8 mouse cellular contexts compared by ENCODE assay signal in genomic region chr3:95930471-95930789, GRCm38 (mm10). TPM values are rescaled to one million over a fixed set of nuclear protein-coding genes. Genes with fewer than 3 reads are reported as not detected.
DNase-seq lines count a peak whose midpoint lies in the region; ATAC-seq and TF ChIP-seq lines count a peak whose summit lies in the region.

No protein-coding gene starts in this region.

- no peak for DNase-seq in layer of hippocampus, adult 2 months (ENCODE audit: low spot score in 2 of 2)
- no peak for DNase-seq in layer of hippocampus, adult 11-12 months (ENCODE audit: low spot score)
- DNase-seq in embryo, embryonic 9.5 days (ENCODE audit: extremely low spot score) = peak; percentile 39
- no peak for DNase-seq in MN1 (ENCODE audit: low spot score)
- no peak for DNase-seq in cerebellum, adult 11 months
- no peak for DNase-seq in layer of hippocampus, adult 9-10 months (ENCODE audit: low spot score)

- WGBS in intestine, postnatal 0 days = under 1% methylated on average over 5 of the region's 5 CpGs
- 8% methylated on average over 5 of the region's 5 CpGs for WGBS in neural tube, embryonic 12.5 days

- peaks cover 21% of the 10 kb centered on the region for H3K36me3 ChIP-seq in intestine, postnatal 0 days (ENCODE audit: control insufficient read depth, insufficient read depth)
- H3K36me3 ChIP-seq in neural tube, embryonic 12.5 days = peaks cover 23% of the 10 kb centered on the region

- TF ChIP-seq CTCF in layer of hippocampus, adult 2 months (conservative IDR thresholded peaks at IDR 0.05) = no peak
- TF ChIP-seq CTCF in intestine, postnatal 0 days (IDR thresholded peaks at IDR 0.05; ENCODE audit: low read depth) = no peak

- H3K4me2 ChIP-seq in intestine, postnatal 0 days (replicated peaks; ENCODE audit: low read depth) = peak overlapping the region; percentile 87
- peak overlapping the region; percentile 72 for H3K4me2 ChIP-seq in neural tube, embryonic 12.5 days (replicated peaks)

- peak overlapping the region; percentile 85 for H3K9ac ChIP-seq in intestine, postnatal 0 days (ENCODE audit: low read depth, low read length)
- H3K9ac ChIP-seq in neural tube, embryonic 12.5 days = peak overlapping the region; percentile 94

- H3K4me1 ChIP-seq in intestine, postnatal 0 days (replicated peaks; ENCODE audit: control insufficient read depth, insufficient read depth, low read length) = no peaks in the 10 kb centered on the region
- H3K4me1 ChIP-seq in neural tube, embryonic 12.5 days = peaks cover 13% of the 10 kb centered on the region

- H3K27ac ChIP-seq in layer of hippocampus, adult 2 months = peak overlapping the region; percentile 85; the same call in 1 of the 2 replicates
- 0 out of 2 replicates have a peak overlapping the region, but pooled peaks have one; percentile 88 for H3K27ac ChIP-seq in intestine, postnatal 0 days (ENCODE audit: low read depth, low read length)
- 0 out of 2 replicates have a peak overlapping the region, but pooled peaks have one; percentile 43 for H3K27ac ChIP-seq in neural tube, embryonic 12.5 days

- H3K27me3 ChIP-seq in intestine, postnatal 0 days (replicated peaks; ENCODE audit: control insufficient read depth, insufficient read depth, low read length) = no peaks in the 10 kb centered on the region
- H3K27me3 ChIP-seq in neural tube, embryonic 12.5 days (replicated peaks) = no peaks in the 10 kb centered on the region

- ATAC-seq in intestine, postnatal 0 days = no peak
- ATAC-seq in neural tube, embryonic 12.5 days (ENCODE audit: low FRiP score, low read depth) = no peak

- H3K9me3 ChIP-seq in intestine, postnatal 0 days (ENCODE audit: control insufficient read depth) = no peaks in the 10 kb centered on the region
- no peaks in the 10 kb centered on the region for H3K9me3 ChIP-seq in neural tube, embryonic 12.5 days

- H3K4me3 ChIP-seq in layer of hippocampus, adult 2 months = peak overlapping the region; percentile 82
- peak overlapping the region; percentile 67 for H3K4me3 ChIP-seq in intestine, postnatal 0 days (ENCODE audit: low read depth, low read length)
- peak overlapping the region; percentile 85 for H3K4me3 ChIP-seq in neural tube, embryonic 12.5 days

RNA-seq across cellular contexts. Expression of gene Anp32e, which starts 1.4 kb away (rescaled TPM):
- total RNA-seq in layer of hippocampus, adult 2 months (2021) = 10 to 100 TPM; 78.9 to 80.6 TPM
- polyA plus RNA-seq in intestine, postnatal 0 days (2015; fragmentation: Nextera tagmentation; extraction: Ambion mirVana) = 71.7 and 75.1 TPM in 2 replicates
- polyA plus RNA-seq in neural tube, embryonic 12.5 days (2016; fragmentation: Nextera tagmentation; extraction: Ambion mirVana) = 277 and 278 TPM in 2 replicates

RNA-seq across cellular contexts. Expression of gene Car14, which starts 25.9 kb away (rescaled TPM):
- total RNA-seq in layer of hippocampus, adult 2 months (2021) = 1 to 10 TPM; 6.9 to 9.9 TPM
- 0.90 TPM in 2 replicates for polyA plus RNA-seq in intestine, postnatal 0 days (2015; fragmentation: Nextera tagmentation; extraction: Ambion mirVana)
- 8.6 and 9.3 TPM in 2 replicates for polyA plus RNA-seq in neural tube, embryonic 12.5 days (2016; fragmentation: Nextera tagmentation; extraction: Ambion mirVana)

RNA-seq across cellular contexts. Expression of gene Aph1a, which starts 36.7 kb away (rescaled TPM):
- 10 to 100 TPM; 69.0 to 79.8 TPM for total RNA-seq in layer of hippocampus, adult 2 months (2021)
- polyA plus RNA-seq in intestine, postnatal 0 days (2015; fragmentation: Nextera tagmentation; extraction: Ambion mirVana) = 42.2 and 52.4 TPM in 2 replicates
- polyA plus RNA-seq in neural tube, embryonic 12.5 days (2016; fragmentation: Nextera tagmentation; extraction: Ambion mirVana) = 26.9 and 36.5 TPM in 2 replicates

RNA-seq across cellular contexts. Expression of gene BC028528, which starts 38.6 kb away (rescaled TPM):
- total RNA-seq in layer of hippocampus, adult 2 months (2021) = 1 to 10 TPM; 3.4 to 4.8 TPM
- polyA plus RNA-seq in intestine, postnatal 0 days (2015; fragmentation: Nextera tagmentation; extraction: Ambion mirVana) = 10.9 and 11.9 TPM in 2 replicates
- polyA plus RNA-seq in neural tube, embryonic 12.5 days (2016; fragmentation: Nextera tagmentation; extraction: Ambion mirVana) = 13.1 and 13.5 TPM in 2 replicates

RNA-seq across cellular contexts. Expression of gene Ciart, which starts 48.4 kb away (rescaled TPM):
- 10 to 100 TPM; 10.3 to 11.7 TPM for total RNA-seq in layer of hippocampus, adult 2 months (2021)
- 1.3 and 2.1 TPM in 2 replicates for polyA plus RNA-seq in intestine, postnatal 0 days (2015; fragmentation: Nextera tagmentation; extraction: Ambion mirVana)
- polyA plus RNA-seq in neural tube, embryonic 12.5 days (2016; fragmentation: Nextera tagmentation; extraction: Ambion mirVana) = 4.7 and 4.8 TPM in 2 replicates
